Mouse (Mus musculus): ENCODE data around the gene Flrt1.

Flrt1 gene

DNA sequence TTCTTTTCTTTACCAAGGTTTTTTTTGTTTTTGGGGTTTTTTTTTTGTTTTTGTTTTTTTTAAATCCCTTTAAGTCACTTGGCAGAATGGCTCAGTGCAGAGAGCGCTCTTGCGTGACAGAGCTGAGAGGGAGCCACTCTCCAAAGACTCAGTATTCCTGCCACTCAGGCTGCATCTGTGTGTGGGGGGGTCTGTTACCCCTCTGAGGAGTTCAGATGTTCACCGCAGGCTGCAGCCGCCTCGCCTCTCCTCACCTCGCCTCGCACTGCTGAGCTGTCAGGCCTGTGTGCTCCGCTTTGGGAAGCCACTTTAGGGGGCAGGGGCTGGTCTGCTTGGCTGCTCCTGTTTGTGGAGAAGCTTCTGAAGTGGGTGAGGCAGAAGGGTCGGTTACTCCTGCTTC is at the start of gene Flrt1:
Flrt1 (minus strand) TSS at position 186 of the 400 bp plus-strand sequence.
- DNase-seq, result no peak

DNA sequence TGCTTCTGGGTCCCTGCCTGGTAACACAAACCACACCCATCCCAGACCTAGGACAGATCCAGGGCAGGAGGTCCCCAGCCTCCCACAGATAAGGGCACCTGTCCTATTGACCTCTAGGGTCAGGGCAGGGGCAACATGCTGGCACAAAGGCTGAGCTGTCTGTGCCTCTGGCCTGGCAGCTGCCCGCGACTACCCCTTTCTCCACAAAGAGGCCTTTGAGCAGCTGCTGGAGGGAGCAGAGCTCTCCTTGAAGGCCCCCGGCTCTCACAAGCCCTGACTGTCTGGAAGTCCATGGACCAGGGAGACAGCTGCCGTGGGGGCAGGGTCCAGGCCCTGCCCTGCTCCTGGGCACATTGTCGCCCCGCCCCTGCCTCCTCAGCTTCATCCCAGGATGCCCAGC is 49.7 kb upstream of the Flrt1 start:
- no peak for DNase-seq

DNA sequence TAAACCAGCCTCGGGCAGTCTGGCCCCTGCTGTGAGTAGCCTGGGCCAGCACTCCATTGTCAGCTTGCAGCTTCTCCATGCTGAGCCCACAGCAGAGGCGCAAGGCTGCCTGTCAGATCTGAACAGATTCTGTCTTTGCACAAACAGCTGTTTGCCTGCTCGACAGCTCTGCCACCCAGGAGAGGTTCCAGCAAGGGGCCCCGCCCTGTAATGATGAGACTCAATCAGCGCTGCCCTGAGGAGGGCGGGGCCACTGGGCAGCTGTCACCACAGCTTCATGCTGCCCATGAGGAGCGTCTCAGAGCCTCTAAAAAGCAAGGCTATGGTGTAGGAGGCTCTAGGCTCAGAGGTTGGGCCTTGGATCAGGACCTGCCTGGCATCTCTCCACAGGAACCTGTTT is 47.7 kb upstream of the Flrt1 start:
- no peak for DNase-seq

DNA sequence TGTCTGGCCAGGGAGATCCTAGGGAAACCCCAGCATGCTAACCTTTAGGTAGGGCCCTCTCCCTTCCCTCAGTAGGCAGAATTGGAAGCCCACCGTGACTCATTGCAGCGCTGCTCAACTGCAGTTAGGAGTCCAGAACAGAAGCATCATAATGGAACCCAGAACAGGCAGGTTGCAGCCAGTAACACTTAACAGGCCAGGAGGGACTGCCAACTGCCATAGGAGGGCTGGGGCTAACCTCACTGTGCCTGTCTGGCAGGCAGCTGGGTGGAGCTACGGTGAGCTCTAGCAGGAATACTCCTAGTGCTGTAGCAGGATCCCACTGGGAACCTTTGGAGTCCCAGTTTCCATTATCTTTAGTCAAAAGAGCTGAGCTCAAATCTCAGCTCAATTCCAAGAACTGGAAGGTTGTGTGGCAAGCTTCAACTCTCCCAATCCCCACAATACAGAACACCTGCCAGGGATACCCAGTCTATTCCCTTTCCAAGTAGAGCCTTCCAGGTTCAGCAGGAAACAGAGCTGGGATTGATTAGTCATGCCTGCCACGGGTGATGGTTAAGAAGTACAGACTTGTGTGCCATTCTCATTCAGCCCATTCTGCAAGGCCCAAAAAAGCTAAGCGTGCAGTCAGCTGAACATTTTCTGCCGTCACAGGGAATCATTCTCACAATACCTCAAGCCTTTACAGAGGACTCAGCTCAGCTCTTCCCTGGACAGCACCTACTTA is 46.6 kb upstream of the Flrt1 start:
- DNase-seq, result no peak

DNA sequence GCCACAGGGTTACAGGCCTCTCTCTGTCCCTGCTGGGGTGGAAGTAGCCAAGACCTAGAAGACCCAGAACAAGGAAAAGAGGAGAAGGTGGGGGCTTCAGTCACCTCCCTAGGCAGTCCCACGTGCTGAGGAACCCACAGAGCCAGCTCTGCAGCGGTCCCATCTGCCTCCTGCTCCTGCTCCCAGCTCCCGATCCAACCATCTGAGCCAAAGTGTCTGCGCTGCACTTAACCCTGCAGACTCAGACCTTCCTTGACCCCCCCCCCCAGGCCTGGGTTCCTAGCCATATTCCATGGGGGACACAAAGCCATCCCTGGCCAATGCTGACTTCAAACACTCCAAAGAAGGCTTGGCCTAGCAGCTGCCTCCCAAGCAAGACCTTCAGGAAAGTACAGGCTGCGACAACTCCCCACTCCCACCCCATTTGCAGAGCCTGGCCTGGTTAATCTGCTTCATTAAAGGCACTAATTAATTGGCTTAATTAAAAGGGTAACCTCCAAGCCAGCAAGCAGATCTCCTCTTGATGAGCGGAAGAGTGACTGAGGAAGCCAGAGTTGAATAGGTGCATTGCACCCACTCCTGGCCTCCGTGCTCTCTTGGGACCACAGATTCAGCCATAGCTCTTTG is 45.9 kb upstream of the Flrt1 start:
- DNase-seq, result no peak

DNA sequence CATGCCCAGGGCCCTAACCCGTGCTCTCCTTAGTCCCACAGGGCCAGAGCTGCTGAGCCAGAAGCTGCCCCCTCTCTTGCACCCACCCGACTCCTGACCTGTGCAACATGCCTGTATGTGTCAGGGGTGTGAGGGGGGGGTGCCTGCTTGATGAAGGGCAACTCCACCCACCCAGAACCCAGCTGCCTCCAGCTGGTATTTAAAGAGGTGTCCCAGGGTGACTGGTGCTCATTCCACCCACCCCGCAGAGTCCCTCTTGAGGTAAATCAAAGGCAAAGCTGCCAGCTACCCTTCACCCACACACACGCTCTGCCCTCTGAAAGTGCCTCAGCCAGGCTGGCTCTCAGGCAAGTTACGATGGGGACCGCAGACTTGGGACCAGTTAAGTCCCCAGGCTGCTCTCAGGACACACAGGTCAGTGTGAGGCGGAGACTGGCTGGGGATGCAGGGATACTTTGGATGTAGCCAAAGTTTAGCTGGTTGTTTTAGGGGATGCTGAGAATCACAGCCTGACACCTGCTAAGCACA is 43.7 kb upstream of the Flrt1 start:
- no peak for DNase-seq

DNA sequence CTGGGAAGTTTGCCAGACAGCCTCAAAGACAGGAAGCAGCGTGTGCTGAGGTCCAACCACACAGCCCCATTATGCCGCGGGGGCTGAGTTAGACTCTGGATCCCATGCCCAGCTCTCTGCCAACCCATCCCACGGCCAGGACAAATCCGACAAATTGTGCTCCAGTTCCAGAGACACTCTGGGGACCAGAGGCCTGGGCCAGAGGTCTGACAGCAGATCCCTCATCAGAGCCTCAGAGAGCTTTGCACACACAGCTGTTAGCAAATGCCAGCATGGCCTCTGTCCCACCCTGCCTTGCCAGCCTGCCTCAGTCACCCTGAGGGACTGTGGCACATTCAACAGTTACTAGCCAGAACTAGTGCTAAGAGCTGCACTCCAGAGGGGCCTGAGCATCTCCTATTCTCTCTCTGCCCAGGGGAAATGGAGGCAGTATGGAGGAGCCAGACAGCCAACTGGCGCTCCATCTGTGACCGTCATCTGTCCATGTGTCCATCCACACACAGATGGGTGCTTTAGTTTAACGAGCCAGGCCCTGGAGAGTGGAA is 43.1 kb upstream of the Flrt1 start:
- no peak for DNase-seq

DNA sequence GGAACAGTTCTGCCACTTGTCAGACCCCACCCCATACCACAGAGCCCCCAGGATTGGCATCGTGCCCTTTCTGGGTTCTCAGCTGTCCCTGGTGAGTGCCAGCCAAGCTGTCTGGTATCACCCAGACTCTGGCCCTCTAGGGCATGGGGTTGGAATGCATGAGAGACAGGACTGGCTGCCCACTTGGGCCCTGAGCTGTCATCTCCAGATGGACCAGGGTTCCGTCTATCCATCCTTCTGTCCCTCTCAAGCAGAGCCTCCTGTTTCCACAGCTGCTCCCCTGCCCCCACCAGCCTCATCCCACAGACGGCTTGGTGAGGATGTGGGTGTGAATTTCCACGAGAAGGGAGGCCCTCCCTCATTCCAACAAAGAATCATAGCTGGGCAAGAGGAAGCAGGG is 42.6 kb upstream of the Flrt1 start:
- DNase-seq, result no peak

DNA sequence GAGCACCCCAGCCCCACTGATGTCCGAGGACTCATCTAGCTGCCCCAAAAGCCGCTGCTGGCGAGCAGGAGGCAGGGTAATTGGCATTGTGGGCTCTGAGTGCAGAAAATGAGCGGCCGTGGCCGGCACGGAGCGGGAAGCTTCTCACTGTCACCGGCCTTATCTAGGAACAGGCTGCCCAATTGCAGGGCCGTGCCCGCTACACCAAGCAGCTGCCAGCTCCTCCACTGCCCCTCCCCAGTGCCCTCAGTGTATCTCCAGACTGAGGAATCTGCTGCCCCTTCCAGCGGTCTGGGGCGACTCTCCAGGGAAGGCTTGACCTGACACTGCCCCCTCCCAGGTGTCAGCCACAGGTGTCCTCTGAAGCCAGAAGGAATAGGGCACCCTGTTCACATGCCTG is 40.8 kb upstream of the Flrt1 start:
- DNase-seq, result no peak

DNA sequence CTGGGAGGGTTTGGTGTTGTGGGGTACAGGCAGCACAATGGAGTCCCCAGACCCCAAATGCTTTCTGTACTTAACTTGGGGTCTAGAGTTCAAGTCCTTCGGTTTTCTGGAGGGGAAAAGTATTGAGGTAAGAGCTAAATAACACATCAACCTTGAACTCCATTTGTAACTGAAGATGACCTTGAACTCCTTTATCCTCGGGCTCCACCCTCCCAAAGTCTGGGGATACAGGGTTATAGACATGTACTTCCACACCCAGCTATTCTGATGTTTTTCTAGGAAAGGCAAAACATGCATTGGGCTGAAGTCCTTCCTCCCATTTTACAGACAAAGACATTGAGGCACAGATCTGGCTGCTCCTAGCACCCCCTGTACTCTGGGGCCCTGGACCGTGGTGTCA is 38.9 kb upstream of the Flrt1 start:
- no peak for DNase-seq

DNA sequence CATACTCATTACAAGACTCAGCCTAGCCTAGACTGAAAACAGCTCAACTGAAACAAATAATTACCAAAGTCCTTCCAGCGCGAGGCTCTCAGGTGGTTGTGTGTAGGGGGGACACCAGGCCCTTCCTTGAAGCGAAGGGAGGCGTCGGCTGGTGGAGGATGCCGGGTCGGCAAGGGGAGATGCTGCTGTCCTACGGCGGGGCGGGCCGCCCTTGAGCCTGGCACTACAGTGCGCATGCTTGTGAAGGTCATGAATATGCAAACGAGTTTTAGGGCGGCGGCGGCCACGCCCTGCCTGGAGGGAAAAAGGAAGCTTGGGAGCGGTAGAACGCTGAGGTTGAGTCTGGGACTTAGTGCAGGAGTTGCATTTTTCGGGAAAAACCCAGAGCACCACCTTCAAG is 38.3 kb upstream of the Flrt1 start:
- DNase-seq, result no peak

DNA sequence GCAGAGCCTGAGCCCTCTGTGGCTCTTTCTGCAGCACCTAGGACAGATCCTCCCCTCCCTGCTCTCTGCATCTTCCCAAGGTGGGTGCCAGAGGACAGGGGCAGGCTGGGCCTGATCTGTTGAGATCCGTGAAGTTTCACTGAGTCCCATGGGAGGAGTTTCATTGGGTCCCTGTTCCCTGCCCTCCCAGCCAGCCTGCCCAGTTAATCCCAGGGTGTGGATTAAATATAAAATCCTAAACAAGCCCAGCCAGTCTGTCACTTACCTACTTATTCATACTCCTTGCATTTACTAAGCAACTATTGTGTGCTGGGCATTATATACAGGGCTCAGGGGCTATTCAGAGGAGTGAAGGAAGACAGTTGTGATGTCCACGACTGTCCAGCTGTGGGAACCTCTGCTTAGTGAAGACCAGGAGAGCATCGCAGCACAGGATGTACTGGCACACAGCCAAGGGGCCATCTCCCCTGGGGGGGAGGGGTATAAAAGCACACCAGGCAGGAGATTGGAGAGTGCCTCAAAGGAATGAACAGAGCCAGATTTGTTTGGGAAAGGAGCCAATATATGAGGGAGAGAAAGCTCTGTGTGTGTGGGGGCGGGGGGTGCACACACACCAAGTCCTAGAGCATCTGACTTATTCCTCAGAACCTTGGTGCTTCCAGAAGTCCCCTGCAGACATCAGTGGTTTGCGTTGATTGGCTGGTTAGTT is 36.8 kb upstream of the Flrt1 start:
- no peak for DNase-seq

DNA sequence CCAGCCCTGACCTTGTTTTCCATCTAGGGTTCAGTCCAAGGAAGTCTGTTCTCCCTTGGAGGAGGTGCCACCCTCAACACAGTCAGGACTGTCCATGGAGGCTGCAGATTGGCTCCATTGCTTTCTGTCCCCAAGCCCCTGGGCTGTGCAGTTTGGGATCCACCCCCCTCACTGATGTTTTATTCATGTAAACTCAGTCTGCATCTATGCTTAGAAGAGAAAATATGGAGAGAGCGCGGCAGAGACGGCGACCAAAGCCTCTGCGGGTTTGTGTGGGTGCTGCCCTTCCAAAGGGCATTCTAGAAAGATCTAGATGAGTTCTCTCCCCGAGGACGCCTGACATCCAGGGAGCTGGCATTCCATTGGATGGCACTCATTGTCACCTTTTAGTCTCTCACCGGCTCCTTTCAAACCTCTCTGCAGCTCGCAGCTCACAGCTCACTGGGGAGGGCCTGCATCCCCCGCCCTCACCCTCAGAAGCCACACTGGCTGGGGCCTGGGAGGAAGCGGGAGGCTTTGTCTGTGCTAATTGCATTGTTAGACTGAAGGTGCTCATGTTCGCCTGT is 35.4 kb upstream of the Flrt1 start:
- DNase-seq, result no peak

DNA sequence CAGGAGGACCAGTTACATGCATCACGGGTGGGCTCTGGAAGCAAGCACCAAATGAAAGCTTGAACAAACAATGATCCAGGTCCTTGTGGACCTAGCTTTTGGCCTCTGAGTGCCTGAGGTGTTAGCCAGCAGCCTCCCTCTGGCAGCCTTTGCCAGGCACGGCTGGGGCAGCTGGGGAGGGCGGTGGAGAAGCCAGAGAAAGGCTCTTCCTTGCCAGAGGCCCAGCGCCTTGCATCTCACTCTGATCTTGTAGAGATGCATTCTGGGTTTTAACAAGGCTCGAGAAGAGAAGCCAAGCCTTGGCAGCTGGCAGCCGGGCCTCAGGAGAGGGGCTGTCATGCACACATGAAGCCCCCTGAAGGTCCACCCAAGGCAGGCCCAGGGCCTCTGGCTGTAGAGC is 34.8 kb upstream of the Flrt1 start:
- DNase-seq, result no peak

DNA sequence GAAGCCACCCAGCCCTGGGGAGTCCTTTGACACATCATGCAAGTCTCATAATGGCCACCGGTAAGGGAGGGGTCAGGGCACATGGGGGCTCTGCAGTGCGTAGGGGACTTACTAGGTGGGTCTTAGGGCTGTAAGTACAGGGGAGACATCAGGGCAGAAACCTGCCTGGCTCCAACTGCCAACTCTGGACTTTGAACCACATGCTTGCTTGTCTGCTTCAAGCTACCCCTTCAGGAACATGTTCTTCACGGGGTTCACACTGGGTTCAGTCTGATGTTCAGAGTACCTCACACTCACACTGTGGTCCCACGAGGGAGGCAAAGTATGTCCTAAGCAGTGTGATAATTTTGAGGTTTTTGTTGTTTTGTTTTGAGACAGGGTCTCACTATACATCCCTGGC is 33.8 kb upstream of the Flrt1 start:
- DNase-seq, result no peak

DNA sequence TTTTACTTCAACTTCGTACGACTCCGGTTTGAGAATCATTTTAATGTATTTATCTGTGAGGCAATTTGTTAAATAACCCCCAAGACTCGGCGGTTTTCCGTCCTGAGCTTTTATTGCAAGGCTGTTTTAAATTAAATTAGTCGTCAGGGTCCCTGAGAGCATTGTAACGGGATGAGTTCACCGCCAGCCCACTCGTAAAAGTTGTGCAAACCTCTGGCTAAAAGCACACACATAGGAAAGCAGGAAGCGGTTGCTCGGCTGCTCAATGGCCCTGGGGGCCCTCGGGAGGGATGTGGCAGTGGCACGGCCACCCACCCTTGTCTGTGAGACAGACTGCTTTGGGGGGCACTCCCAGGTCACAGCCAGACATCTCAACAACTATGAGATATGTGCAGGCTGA is 32.8 kb upstream of the Flrt1 start:
- no peak for DNase-seq

DNA sequence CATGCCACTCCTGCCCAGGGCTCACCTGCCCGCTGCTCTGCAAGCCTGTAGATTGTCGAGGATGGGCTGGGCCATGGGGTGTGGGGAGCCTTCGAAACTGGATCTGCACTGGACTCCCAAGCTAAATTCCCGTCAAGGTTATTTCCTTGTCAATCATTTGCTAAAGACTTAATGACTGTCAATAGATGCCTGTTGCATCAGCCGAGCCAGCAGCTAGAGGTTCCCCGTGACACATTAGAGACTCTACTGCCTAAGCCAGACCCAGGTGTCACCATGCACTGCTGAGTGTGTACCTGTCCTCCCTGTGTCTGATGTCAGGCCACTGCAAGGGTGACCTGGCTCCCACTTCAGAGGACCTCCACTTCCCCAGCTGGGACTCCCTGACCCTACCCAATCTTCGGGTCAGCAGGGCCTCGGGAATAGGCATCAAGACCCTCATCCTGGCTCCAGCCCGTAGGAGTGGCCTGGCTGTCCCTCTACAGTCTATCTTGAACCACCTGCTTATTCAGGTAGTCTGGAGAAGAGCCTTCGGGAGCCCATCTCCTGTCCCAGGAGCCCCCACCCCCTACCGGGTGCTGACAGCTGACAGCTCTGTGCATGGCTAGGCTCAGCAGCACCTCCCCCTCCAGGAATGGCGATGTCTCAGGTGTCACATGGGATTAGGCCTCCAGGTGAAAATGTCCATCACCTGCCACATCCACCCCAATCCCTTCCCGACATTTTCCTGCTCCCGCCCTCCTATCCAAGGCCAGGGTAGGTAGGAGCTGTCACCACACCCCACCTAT is 31.4 kb upstream of the Flrt1 start:
- DNase-seq, result peak; percentile 59

DNA sequence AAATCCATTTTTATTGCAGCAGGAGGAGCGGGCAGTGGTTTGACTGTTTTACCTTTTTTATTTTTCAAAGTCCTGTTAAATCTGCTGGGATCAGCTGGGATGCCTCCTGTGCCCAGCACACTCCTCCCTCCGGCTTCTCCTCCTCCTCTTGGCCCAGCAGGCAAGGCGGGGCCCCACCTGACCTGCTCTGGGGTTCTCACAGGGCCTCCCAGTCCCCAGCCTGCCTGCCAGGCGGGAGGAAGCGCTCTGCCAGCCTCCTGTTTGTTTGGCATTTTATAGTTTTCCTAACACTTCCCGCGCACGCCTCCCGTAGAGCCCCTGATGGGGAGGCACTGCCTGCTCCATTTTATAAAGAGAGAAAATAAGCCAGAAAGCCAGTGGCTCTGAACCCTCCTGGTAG is 30.5 kb upstream of the Flrt1 start:
- DNase-seq, result peak; percentile 85

DNA sequence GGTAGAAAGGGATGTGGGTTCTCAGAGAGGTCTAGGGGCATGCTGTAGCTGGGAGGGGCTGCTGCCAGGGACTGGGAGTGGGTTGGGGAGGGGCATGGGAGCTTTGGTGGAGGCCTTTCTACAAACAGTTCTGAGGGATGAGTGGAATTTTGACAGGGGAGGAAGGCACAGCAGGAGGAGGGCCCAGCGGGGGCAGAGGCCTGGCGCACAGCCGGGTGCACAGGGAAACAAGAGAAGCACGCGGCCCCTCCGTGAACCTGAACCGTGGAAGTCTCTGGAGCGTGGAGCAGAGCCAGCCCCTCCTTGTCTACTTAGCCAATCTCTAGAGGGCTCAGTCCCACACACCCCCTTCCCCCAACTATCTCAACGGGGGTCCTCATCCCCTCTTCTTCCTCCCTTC is 30.0 kb upstream of the Flrt1 start:
- DNase-seq, result peak; percentile 69

DNA sequence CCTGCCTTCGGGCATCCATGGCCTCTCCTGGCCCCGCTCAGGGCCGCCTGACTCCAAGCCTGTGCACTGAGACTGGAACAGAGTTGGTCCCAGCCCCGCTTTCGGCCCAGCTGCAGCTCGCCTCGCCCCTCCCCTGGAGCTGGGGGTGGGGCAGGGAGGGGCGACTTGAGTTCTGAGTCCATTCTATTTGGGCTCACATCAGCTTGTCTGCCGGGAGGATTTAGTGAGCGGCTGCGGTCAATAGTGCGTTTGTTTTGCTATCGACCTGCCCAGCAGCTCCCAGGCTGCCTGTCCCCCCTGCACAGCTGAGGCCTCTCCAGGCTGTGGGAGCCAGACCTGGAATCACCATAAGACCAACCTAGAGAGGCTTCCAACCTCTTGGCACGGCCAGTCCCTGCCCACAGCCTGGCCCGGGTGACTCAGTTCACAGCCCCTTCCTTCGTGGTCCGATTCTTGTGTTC is 29.1 kb upstream of the Flrt1 start:
- DNase-seq, result no peak

DNA sequence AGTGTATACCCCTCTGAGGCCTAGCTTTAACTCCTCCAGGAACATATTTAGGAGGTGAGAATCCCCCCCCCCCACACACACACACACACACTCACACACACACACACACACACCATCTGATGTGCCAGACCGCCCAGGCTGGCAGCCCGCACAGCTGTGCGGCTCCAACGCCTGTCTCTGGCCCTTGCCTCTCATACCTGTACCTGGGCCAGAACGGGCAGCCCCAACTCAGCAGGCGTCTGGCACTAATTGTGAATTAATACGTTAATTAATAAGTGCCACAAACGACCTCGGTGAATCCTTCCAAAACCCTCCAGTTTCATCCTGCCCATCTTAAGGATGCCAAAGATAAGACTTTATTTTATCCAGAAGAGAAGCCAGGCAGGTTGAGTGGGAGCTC is 27.9 kb upstream of the Flrt1 start:
- DNase-seq, result no peak

DNA sequence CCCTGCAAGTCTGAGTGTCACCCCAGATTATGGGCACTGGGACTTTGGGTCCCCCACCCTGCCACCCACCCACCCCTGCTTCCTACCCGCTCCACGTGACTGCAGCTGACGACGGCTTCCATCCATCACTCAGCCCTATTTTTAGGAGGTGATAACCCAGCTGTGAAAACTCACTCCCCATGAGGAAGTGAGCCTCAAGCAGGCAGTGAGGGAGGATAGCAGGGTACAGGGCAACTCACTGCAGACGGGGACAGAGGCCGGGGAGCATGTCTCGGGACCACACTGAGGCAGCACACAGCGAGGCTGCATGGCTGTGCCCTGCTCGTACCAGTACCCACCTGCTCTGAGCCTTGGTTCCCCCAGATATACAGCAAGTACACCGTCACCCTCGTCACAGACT is 24.8 kb upstream of the Flrt1 start:
- DNase-seq, result no peak
